Mouse (Mus musculus) cerebellum, adult 9-11 months (tissue): ENCODE data around the gene Spop.

ENCODE experiments used
- DNase-seq: peaks from one replicate; pipeline ENCODE4 v3.0.0; 2022

Spop gene

DNA sequence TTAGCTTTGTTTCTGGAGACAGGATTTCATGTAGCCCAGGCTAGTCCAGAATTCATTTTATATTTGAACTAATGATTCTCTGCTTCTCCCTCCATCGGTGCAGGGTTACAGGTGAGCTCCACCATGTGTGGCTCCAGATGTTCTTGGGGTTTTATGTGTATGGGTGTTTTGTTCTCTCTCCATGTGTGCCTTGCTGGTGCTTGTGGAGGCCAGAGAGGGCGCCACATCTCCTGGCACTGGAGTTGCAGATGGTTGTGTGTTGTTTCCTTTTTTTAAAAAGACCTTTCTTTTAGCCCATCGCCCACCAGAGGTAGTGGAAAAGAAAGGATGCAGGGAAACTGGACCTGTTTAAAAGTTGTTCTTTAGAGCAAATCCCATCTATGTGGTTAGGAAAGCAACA is 114.4 kb downstream of the Spop start:
- no peak for DNase-seq

- DNase-seq = no peak
Measured at GRCm38 (mm10) chr11:95532353-95533072, 118.6 kb downstream of the Spop start.

- DNase-seq = peak; percentile 78
Measured at GRCm38 (mm10) chr11:95533484-95534160, 119.7 kb downstream of the Spop start.

DNA sequence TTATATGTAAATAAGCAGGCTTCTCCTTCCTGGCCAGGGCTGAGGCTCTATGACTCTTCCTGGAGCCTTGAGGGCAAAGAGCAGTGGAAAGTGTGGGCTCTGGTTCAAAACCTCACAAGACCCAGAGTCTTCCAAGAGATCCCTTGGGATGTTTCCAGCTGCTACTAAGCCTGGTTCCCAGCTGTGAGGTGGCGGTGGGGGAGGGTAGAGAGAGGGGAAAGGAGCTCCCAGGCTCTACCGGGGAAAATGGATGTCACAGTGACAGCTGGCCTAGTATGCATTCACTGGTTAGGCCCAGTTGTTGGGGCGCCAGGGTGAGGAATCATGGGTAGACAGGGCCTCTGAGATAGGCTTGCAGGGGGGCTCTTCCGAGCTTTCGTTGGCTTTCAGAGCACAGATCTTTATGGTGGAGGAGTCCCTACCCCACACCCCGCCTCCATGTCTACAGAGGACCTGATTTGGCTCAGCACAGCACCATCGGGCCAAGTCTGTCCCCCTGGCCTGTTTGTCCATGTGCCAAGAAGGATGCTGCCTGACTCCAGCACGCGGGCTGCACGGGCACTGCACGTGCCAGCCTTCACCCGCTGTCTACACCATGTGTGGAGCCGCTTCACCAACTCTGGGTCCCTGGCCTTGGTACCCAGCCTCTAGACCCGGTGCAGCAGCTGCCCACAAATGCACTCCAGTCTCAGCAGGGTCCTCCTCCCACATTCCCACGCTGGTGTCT is 124.7 kb downstream of the Spop start:
- DNase-seq = no peak

GRCm38 (mm10) chr11:95540637-95541385 is 126.9 kb downstream of the Spop start:
- no peak for DNase-seq
